Mouse (Mus musculus): ENCODE results near the gene Ror1. TPM values are rescaled to one million over a fixed set of nuclear protein-coding genes. Genes with fewer than 3 reads are reported as not detected.

Gene Ror1
- total and polyA plus RNA-seq, 2 experiments from 2014 or later: 0.73 to 2.8 TPM

DNA sequence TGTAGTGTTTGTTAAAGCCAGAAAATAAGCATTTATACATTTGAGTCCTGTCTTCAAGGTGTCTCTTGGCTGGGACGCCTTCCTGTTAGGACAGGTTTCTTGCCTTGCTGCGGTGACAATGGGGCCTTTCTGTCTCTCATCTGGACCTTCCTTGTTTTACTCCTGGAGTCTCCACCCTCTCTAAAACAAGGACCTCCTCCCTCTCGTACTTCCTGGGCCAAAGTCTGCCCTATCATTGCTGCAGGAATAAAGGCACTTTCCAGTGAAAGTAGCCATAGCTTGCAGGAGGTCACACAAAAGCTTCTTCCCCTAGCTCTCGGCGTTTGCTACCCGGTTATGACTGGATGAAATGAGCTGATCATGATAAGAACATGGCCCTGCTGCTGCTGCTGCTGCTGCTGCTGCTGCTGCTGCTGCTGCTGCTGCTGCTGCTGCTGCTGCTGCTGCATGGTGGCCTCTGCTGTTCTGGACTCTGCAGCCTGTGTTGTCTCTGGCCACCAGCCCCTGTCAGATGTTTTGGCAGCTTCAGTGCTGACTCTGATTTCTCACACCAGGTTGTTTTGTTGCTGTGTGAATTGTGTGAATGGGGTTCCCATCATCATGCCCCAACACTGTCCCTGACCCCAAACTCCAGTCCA, 92.1 kb downstream of the Ror1 start:
- Histone ChIP-seq H3K36me3 (ENCODE audit: insufficient read depth, low read length) (no peaks in the 10 kb centered on the region), H3K27ac (ENCODE audit: low read depth, low read length) (no peak overlapping the region), H3K27me3 (ENCODE audit: insufficient read depth, low read length) (no peaks in the 10 kb centered on the region), H3K9ac (replicated peaks; ENCODE audit: low read length, poor library complexity, severe bottlenecking) (no peak overlapping the region), H3K4me1 (ENCODE audit: insufficient read depth, low read length) (no peaks in the 10 kb centered on the region), H3K4me2 (ENCODE audit: low read depth, low read length, poor library complexity, severe bottlenecking) (no peak overlapping the region), H3K4me3 (ENCODE audit: low read depth, low read length) (no peak overlapping the region), H3K9me3 (ENCODE audit: low read length) (no peaks in the 10 kb centered on the region)
- ATAC-seq (ENCODE audit: low FRiP score): no peak
- DNase-seq (ENCODE audit: low spot score): no peak
- no peak for TF ChIP-seq CTCF (IDR thresholded peaks at IDR 0.05)
- 57% methylated on average over 6 of the region's 6 CpGs for WGBS

- ATAC-seq (ENCODE audit: low FRiP score) (no peak), DNase-seq (ENCODE audit: low spot score) (peak; percentile 59)
- TF ChIP-seq CTCF (IDR thresholded peaks at IDR 0.05): no peak
- Histone ChIP-seq H3K27ac (ENCODE audit: low read depth, low read length) (no peak overlapping the region), H3K36me3 (ENCODE audit: insufficient read depth, low read length) (no peaks in the 10 kb centered on the region), H3K4me2 (ENCODE audit: low read depth, low read length, poor library complexity, severe bottlenecking) (no peak overlapping the region), H3K9me3 (ENCODE audit: low read length) (no peaks in the 10 kb centered on the region), H3K27me3 (ENCODE audit: insufficient read depth, low read length) (no peaks in the 10 kb centered on the region), H3K4me1 (ENCODE audit: insufficient read depth, low read length) (no peaks in the 10 kb centered on the region), H3K4me3 (ENCODE audit: low read depth, low read length) (no peak overlapping the region), H3K9ac (replicated peaks; ENCODE audit: low read length, poor library complexity, severe bottlenecking) (no peak overlapping the region)
- WGBS: 13% methylated on average over 4 of the region's 4 CpGs
These were observed 92.7 kb downstream of the Ror1 start for GRCm38 (mm10) chr4:100188201-100188699.

GRCm38 (mm10) chr4:100191483-100191882, 95.9 kb downstream of the Ror1 start:
- Histone ChIP-seq H3K9ac (replicated peaks; ENCODE audit: low read length, poor library complexity, severe bottlenecking) (no peak overlapping the region), H3K4me2 (ENCODE audit: low read depth, low read length, poor library complexity, severe bottlenecking) (no peak overlapping the region), H3K4me1 (ENCODE audit: insufficient read depth, low read length) (no peaks in the 10 kb centered on the region), H3K27me3 (ENCODE audit: insufficient read depth, low read length) (no peaks in the 10 kb centered on the region), H3K9me3 (ENCODE audit: low read length) (no peaks in the 10 kb centered on the region), H3K27ac (ENCODE audit: low read depth, low read length) (no peak overlapping the region), H3K4me3 (ENCODE audit: low read depth, low read length) (no peak overlapping the region), H3K36me3 (ENCODE audit: insufficient read depth, low read length) (no peaks in the 10 kb centered on the region)
- WGBS: 95% methylated on average over 6 of the region's 6 CpGs
- ATAC-seq (ENCODE audit: low FRiP score) (no peak), DNase-seq (ENCODE audit: low spot score) (no peak)
- TF ChIP-seq CTCF (IDR thresholded peaks at IDR 0.05): no peak

DNA sequence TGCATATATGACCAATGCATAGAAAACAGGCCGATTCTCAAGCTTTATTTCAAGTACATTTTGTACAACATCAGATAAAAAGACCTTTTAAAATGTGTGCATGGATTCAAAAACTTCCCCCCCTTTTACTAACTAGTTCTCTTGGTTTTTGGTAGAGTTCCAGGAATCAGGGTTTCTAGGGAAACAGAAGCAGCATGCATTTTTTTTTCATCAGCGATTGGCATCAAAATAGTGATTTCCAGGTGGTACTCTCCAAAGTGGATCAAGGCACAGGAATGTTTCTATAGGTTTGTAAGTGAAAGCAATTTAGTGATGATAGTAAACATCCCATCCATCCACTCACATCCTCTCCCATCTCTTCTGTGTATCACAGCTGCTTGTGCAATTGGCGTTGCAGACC, 98.5 kb downstream of the Ror1 start:
- Histone ChIP-seq H3K36me3 (ENCODE audit: insufficient read depth, low read length) (no peaks in the 10 kb centered on the region), H3K9me3 (ENCODE audit: low read length) (no peaks in the 10 kb centered on the region), H3K27ac (ENCODE audit: low read depth, low read length) (no peak overlapping the region), H3K9ac (replicated peaks; ENCODE audit: low read length, poor library complexity, severe bottlenecking) (no peak overlapping the region), H3K4me3 (ENCODE audit: low read depth, low read length) (no peak overlapping the region), H3K4me2 (ENCODE audit: low read depth, low read length, poor library complexity, severe bottlenecking) (no peak overlapping the region), H3K27me3 (ENCODE audit: insufficient read depth, low read length) (no peaks in the 10 kb centered on the region), H3K4me1 (ENCODE audit: insufficient read depth, low read length) (no peaks in the 10 kb centered on the region)
- DNase-seq (ENCODE audit: low spot score): no peak
- ATAC-seq (ENCODE audit: low FRiP score): no peak
- no peak for TF ChIP-seq CTCF (IDR thresholded peaks at IDR 0.05)
- WGBS: 71% methylated on average over 3 of the region's 3 CpGs

DNA sequence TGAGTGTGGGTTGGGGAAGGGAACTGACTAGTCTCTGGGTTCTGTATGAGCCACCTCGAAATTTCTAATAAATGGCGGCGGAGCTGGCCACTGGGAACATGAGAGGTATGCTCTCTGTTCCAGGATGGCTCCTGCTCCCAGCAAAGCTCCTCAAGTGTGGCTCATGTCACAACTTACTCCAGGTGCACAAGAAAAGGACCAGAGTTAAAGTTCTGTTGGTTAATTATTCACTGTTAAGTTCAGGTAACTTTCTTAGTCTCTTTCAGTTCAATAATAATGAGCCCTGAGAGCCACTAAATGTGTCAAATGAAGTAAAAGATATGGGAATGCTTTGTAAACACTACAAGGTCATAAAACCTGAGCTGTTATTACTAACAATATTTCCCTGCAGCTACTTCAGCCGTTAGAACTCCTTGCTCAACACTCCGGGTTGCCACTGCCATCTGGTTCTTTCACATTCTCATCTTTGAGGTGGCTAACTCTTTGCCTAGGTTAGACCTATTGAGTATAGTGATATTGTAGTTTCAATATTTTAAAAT, 100.7 kb downstream of the Ror1 start:
- Histone ChIP-seq H3K4me3 (ENCODE audit: low read depth, low read length) (no peak overlapping the region), H3K36me3 (ENCODE audit: insufficient read depth, low read length) (no peaks in the 10 kb centered on the region), H3K27ac (ENCODE audit: low read depth, low read length) (no peak overlapping the region), H3K27me3 (ENCODE audit: insufficient read depth, low read length) (no peaks in the 10 kb centered on the region), H3K9ac (replicated peaks; ENCODE audit: low read length, poor library complexity, severe bottlenecking) (no peak overlapping the region), H3K9me3 (ENCODE audit: low read length) (no peaks in the 10 kb centered on the region), H3K4me1 (ENCODE audit: insufficient read depth, low read length) (no peaks in the 10 kb centered on the region), H3K4me2 (ENCODE audit: low read depth, low read length, poor library complexity, severe bottlenecking) (no peak overlapping the region)
- DNase-seq (ENCODE audit: low spot score): no peak
- ATAC-seq (ENCODE audit: low FRiP score): no peak
- TF ChIP-seq CTCF (IDR thresholded peaks at IDR 0.05): no peak
- 91% methylated on average over 5 of the region's 5 CpGs for WGBS

DNA sequence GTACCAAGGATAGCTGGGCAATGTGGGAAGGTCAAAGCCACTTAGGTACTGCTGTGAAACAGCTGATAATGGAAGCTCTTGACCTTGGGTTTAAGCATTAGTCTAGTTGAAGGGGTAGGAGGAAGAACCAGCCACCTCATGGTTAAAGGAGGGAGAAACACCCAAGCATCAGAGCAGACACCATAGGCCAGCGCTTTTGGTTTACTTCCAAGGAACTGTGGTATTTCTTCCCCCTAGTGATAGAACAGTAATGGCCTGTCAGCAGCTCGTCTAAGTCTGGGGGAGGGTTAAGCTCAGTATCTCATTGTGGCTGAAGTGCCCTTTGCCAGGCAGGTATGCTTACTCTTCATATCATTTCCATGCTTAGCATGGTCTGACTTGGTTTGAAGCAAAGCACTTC, 102.7 kb downstream of the Ror1 start:
- DNase-seq (ENCODE audit: low spot score): no peak
- no peak for ATAC-seq (ENCODE audit: low FRiP score)
- WGBS: 80% methylated on average over 2 of the region's 2 CpGs
- Histone ChIP-seq H3K4me2 (ENCODE audit: low read depth, low read length, poor library complexity, severe bottlenecking) (no peak overlapping the region), H3K4me3 (ENCODE audit: low read depth, low read length) (no peak overlapping the region), H3K27me3 (ENCODE audit: insufficient read depth, low read length) (no peaks in the 10 kb centered on the region), H3K27ac (ENCODE audit: low read depth, low read length) (no peak overlapping the region), H3K9me3 (ENCODE audit: low read length) (no peaks in the 10 kb centered on the region), H3K36me3 (ENCODE audit: insufficient read depth, low read length) (no peaks in the 10 kb centered on the region), H3K4me1 (ENCODE audit: insufficient read depth, low read length) (no peaks in the 10 kb centered on the region), H3K9ac (replicated peaks; ENCODE audit: low read length, poor library complexity, severe bottlenecking) (no peak overlapping the region)
- TF ChIP-seq CTCF (IDR thresholded peaks at IDR 0.05): no peak
